Mouse (Mus musculus) ovary, adult 10 weeks (tissue): ENCODE results near the gene Mcm7. TPM values are rescaled to one million over a fixed set of nuclear protein-coding genes. Genes with fewer than 3 reads are reported as not detected.

Experiments
- polyA plus RNA-seq: library from polyadenylated mRNA; stranded (reverse); fragments of 350-450 nt; fragmentation: Illumina TruSeq; extraction: RNeasy Lipid Tissue Mini Kit (QIAGEN cat#74804); gene quantifications from one replicate; pipeline ENCODE4 v1.2.3, GENCODE M21; 2014

Mcm7 gene
- polyA plus RNA-seq: 28.4 TPM

DNA sequence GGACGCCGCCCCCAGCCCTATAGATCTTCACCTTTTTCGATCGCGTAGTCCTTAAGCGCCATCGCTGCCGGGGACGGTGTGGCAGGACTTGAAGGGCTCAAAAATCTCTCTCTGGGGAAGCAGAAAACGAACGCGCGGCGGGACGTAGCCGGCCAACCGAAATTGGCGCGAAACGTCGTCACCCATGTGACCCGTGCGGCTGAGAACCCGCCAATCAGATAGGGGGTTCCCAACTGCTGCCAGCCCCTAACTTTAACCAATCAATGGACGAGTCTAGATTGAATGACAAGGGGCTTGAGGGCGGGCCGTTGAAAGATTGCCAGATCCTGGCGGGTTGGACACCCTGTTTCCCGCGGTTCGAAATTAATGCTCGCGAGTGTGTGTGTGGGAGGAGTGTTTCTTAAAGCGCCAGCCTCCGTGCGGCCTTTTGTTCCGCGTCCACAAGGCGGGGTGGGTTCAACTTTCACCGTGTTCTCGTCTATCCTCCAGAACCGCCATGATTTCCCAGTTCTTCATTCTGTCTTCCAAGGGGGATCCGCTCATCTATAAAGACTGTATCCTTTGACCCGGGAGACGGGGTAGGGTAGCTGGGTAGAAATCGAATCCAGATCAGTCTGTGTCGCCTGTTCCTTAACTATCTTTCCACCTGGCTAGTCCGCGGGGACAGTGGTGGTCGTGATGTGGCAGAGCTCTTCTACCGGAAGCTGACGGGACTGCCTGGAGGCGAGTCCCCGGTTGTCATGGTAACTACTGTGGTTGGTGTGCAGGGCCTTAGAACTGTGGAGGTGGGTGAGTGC lies at the start of gene Mcm7, which contains the start of gene Ap4m1:
TSS of gene Mcm7 (minus strand) at position 728 of the 797 bp plus-strand sequence.
TSS of gene Ap4m1 (plus strand) at position 308 of the 797 bp plus-strand sequence.

GRCm38 (mm10) chr5:138193771-138194727 lies 21.8 kb upstream of the Mcm7 start, which contains the start of gene Mblac1:
TSS of gene Mblac1 (plus strand) at chr5:138194314.

GRCm38 (mm10) chr5:138186950-138187638 lies 14.9 kb upstream of the Mcm7 start, which contains the start of the genes Taf6 and Cnpy4:
TSS of gene Taf6 (minus strand) at chr5:138187451.
TSS of gene Cnpy4 (plus strand) at chr5:138187485.

GRCm38 (mm10) chr5:138160842-138161665 lies 11.2 kb downstream of the Mcm7 start, which contains the start of gene Cops6:
TSS of gene Cops6 (plus strand) at chr5:138161071.

DNA sequence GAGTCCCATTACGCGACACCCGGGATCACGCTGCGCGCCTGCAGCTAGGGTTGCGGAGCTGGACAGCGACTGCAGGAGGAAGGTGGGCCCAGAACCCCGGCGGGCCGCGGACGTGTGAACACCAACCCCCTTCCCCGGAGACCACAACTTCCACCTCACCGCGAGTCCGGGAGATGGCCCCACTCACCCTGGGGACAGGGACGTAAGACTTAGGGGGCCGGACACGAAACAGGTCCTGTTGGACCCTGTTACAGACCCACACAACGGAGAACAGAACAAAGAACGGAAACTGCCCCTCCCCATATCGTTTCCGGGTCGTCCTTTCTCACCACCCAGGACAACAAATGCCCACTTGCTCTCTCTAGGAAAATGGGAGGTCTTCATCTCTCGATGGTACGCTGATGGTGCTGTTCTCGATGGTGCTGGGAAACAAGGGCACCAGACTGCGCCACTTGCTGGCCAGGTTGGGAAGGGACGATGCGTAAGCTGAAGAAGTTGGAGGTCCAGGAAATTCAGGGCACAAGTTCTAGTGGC lies 16.7 kb downstream of the Mcm7 start, which contains the start of gene Zfp113:
TSS of gene Zfp113 (minus strand) at position 302 of the 534 bp plus-strand sequence.

GRCm38 (mm10) chr5:138116255-138117198 lies 55.7 kb downstream of the Mcm7 start, which contains the start of gene Zscan21:
TSS of gene Zscan21 (plus strand) at chr5:138116903.

Other genes with a start within 250 kb of the Mcm7 start
- gene Gjc3, start 209.3 kb downstream of the Mcm7 start, polyA plus RNA-seq: 6.4 TPM
- not detected for gene Azgp1, start 190.9 kb downstream of the Mcm7 start, polyA plus RNA-seq
- gene Smok3a, start 151.2 kb downstream of the Mcm7 start, polyA plus RNA-seq: not detected
- not detected for gene Smok3b, start 151.0 kb downstream of the Mcm7 start, polyA plus RNA-seq
- gene Smok3c, start 119.2 kb downstream of the Mcm7 start, polyA plus RNA-seq: not detected
- gene Zkscan1, start 87.3 kb downstream of the Mcm7 start, polyA plus RNA-seq: 67.3 TPM
- 20.4 TPM for gene Zscan21, start 55.5 kb downstream of the Mcm7 start, polyA plus RNA-seq
- 36.9 TPM for gene Zfp113, start 16.7 kb downstream of the Mcm7 start, polyA plus RNA-seq
- 66.2 TPM for gene Cops6, start 11.4 kb downstream of the Mcm7 start, polyA plus RNA-seq
- 4.1 TPM for gene Ap4m1, start 420 bp downstream of the Mcm7 start, polyA plus RNA-seq
- 3.8 TPM for gene Taf6, start 15.0 kb upstream of the Mcm7 start, polyA plus RNA-seq
- gene Cnpy4, start 15.1 kb upstream of the Mcm7 start, polyA plus RNA-seq: 35.7 TPM
- 0.48 TPM for gene Mblac1, start 21.9 kb upstream of the Mcm7 start, polyA plus RNA-seq
- gene Nxpe5, start 53.5 kb upstream of the Mcm7 start, polyA plus RNA-seq: 0.54 TPM
- not detected for gene Lamtor4, start 83.1 kb upstream of the Mcm7 start, polyA plus RNA-seq
- gene BC037034, start 91.6 kb upstream of the Mcm7 start, polyA plus RNA-seq: 0.51 TPM
- 0.54 TPM for gene Gal3st4, start 100.4 kb upstream of the Mcm7 start, polyA plus RNA-seq
- not detected for gene Gm43720, start 107.5 kb upstream of the Mcm7 start, polyA plus RNA-seq
- 1.1 TPM for gene Gpc2, start 107.6 kb upstream of the Mcm7 start, polyA plus RNA-seq
- gene Stag3, start 107.8 kb upstream of the Mcm7 start, polyA plus RNA-seq: 0.68 TPM
- gene Pvrig, start 169.5 kb upstream of the Mcm7 start, polyA plus RNA-seq: not detected